Mouse (Mus musculus): ENCODE data around the gene Spns2. TPM values are rescaled to one million over a fixed set of nuclear protein-coding genes. Genes with fewer than 3 reads are reported as not detected.

The Spns2 gene
- polyA plus RNA-seq, 1 experiment from 2014 or later: 4.1 TPM

- WGBS (ENCODE audit: insufficient replicate concordance): 61% methylated on average over 10 of the region's 10 CpGs
Observed at GRCm38 (mm10) chr11:72504016-72504797, 14.5 kb upstream of the Spns2 start.

GRCm38 (mm10) chr11:72503501-72503921 lies 13.8 kb upstream of the Spns2 start:
- Histone ChIP-seq H3K4me3 (ENCODE audit: low read depth, low read length) (no peak overlapping the region), H3K9ac (replicated peaks) (no peak overlapping the region), H3K4me1 (ENCODE audit: insufficient read depth) (0 out of 2 replicates have a peak, but pooled peaks cover 3% of the 10 kb centered on the region), H3K4me2 (ENCODE audit: low read depth, low read length) (no peak overlapping the region), H3K27me3 (ENCODE audit: insufficient read depth, low read length) (no peaks in the 10 kb centered on the region), H3K9me3 (ENCODE audit: low read length) (no peaks in the 10 kb centered on the region), H3K36me3 (replicated peaks; ENCODE audit: insufficient read depth, low read length) (no peaks in the 10 kb centered on the region), H3K27ac (ENCODE audit: low read depth) (no peak overlapping the region)
- ATAC-seq: no peak
- 48% methylated on average over 5 of the region's 5 CpGs for WGBS (ENCODE audit: insufficient replicate concordance)
- no peak for TF ChIP-seq EP300 (IDR thresholded peaks at IDR 0.05; ENCODE audit: low read depth)
- TF ChIP-seq CTCF (IDR thresholded peaks at IDR 0.05; ENCODE audit: low read depth): no peak
- no peak for DNase-seq

More at GRCm38 (mm10) chr11:72504016-72504797, 14.5 kb upstream of the Spns2 start:
- ATAC-seq (no peak), DNase-seq (no peak)
- Histone ChIP-seq H3K4me3 (ENCODE audit: low read depth, low read length) (no peak overlapping the region), H3K9me3 (ENCODE audit: low read length) (no peaks in the 10 kb centered on the region), H3K27ac (ENCODE audit: low read depth) (no peak overlapping the region), H3K27me3 (ENCODE audit: insufficient read depth, low read length) (no peaks in the 10 kb centered on the region), H3K4me1 (ENCODE audit: insufficient read depth) (0 out of 2 replicates have a peak, but pooled peaks cover 3% of the 10 kb centered on the region), H3K36me3 (replicated peaks; ENCODE audit: insufficient read depth, low read length) (no peaks in the 10 kb centered on the region), H3K4me2 (ENCODE audit: low read depth, low read length) (no peak overlapping the region), H3K9ac (replicated peaks) (no peak overlapping the region)
- no peak for TF ChIP-seq CTCF (IDR thresholded peaks at IDR 0.05; ENCODE audit: low read depth)
- TF ChIP-seq EP300 (IDR thresholded peaks at IDR 0.05; ENCODE audit: low read depth): no peak

- WGBS (ENCODE audit: insufficient replicate concordance): 48% methylated on average over 8 of the region's 8 CpGs
- no peaks in the 10 kb centered on the region for H3K27me3 ChIP-seq (ENCODE audit: insufficient read depth, low read length)
- ATAC-seq (no peak), DNase-seq (no peak)
- no peaks in the 10 kb centered on the region for H3K36me3 ChIP-seq (replicated peaks; ENCODE audit: insufficient read depth, low read length)
- H3K9me3 ChIP-seq (ENCODE audit: low read length): no peaks in the 10 kb centered on the region
- no peak overlapping the region for H3K27ac ChIP-seq (ENCODE audit: low read depth)
- H3K9ac ChIP-seq (replicated peaks): no peak overlapping the region
- no peak for TF ChIP-seq EP300 (IDR thresholded peaks at IDR 0.05; ENCODE audit: low read depth)
- TF ChIP-seq CTCF (IDR thresholded peaks at IDR 0.05; ENCODE audit: low read depth): no peak
- H3K4me2 ChIP-seq (ENCODE audit: low read depth, low read length): no peak overlapping the region
- H3K4me1 ChIP-seq (ENCODE audit: insufficient read depth): 0 out of 2 replicates have a peak, but pooled peaks cover 3% of the 10 kb centered on the region
- no peak overlapping the region for H3K4me3 ChIP-seq (ENCODE audit: low read depth, low read length)
Observed at GRCm38 (mm10) chr11:72502236-72502635, 12.5 kb upstream of the Spns2 start.

GRCm38 (mm10) chr11:72501426-72502002 lies 11.8 kb upstream of the Spns2 start:
- WGBS (ENCODE audit: insufficient replicate concordance): 45% methylated on average over 5 of the region's 5 CpGs
- ATAC-seq: no peak
- peaks cover 9% of the 10 kb centered on the region for H3K4me1 ChIP-seq (ENCODE audit: insufficient read depth)
- H3K9me3 ChIP-seq (ENCODE audit: low read length): no peaks in the 10 kb centered on the region
- no peaks in the 10 kb centered on the region for H3K27me3 ChIP-seq (ENCODE audit: insufficient read depth, low read length)
- no peak overlapping the region for H3K27ac ChIP-seq (ENCODE audit: low read depth)
- DNase-seq: no peak
- no peaks in the 10 kb centered on the region for H3K36me3 ChIP-seq (replicated peaks; ENCODE audit: insufficient read depth, low read length)
- H3K9ac ChIP-seq (replicated peaks): no peak overlapping the region
- no peak overlapping the region for H3K4me2 ChIP-seq (ENCODE audit: low read depth, low read length)
- H3K4me3 ChIP-seq (ENCODE audit: low read depth, low read length): no peak overlapping the region
- TF ChIP-seq CTCF (IDR thresholded peaks at IDR 0.05; ENCODE audit: low read depth) (no peak), EP300 (IDR thresholded peaks at IDR 0.05; ENCODE audit: low read depth) (no peak)

GRCm38 (mm10) chr11:72500139-72500538 lies 10.4 kb upstream of the Spns2 start:
- 89% methylated on average over 4 of the region's 4 CpGs for WGBS (ENCODE audit: insufficient replicate concordance)

GRCm38 (mm10) chr11:72497367-72497766 lies 7.7 kb upstream of the Spns2 start:
- Histone ChIP-seq H3K4me2 (ENCODE audit: low read depth, low read length) (no peak overlapping the region), H3K36me3 (replicated peaks; ENCODE audit: insufficient read depth, low read length) (no peaks in the 10 kb centered on the region), H3K9ac (replicated peaks) (no peak overlapping the region), H3K27ac (ENCODE audit: low read depth) (no peak overlapping the region), H3K27me3 (ENCODE audit: insufficient read depth, low read length) (0 out of 2 replicates have a peak, but pooled peaks cover 2% of the 10 kb centered on the region), H3K4me1 (ENCODE audit: insufficient read depth) (peaks cover 10% of the 10 kb centered on the region), H3K9me3 (ENCODE audit: low read length) (no peaks in the 10 kb centered on the region), H3K4me3 (ENCODE audit: low read depth, low read length) (no peak overlapping the region)
- DNase-seq (no peak), ATAC-seq (no peak)
- TF ChIP-seq CTCF (IDR thresholded peaks at IDR 0.05; ENCODE audit: low read depth): no peak
- no peak for TF ChIP-seq EP300 (IDR thresholded peaks at IDR 0.05; ENCODE audit: low read depth)
- 64% methylated on average over 4 of the region's 4 CpGs for WGBS (ENCODE audit: insufficient replicate concordance)

More at GRCm38 (mm10) chr11:72500139-72500538, 10.4 kb upstream of the Spns2 start:
- no peak for TF ChIP-seq CTCF (IDR thresholded peaks at IDR 0.05; ENCODE audit: low read depth)
- TF ChIP-seq EP300 (IDR thresholded peaks at IDR 0.05; ENCODE audit: low read depth): no peak
- no peak for DNase-seq
- no peaks in the 10 kb centered on the region for H3K27me3 ChIP-seq (ENCODE audit: insufficient read depth, low read length)
- no peak for ATAC-seq
- H3K36me3 ChIP-seq (replicated peaks; ENCODE audit: insufficient read depth, low read length): no peaks in the 10 kb centered on the region
- no peak overlapping the region for H3K4me2 ChIP-seq (ENCODE audit: low read depth, low read length)
- peaks cover 13% of the 10 kb centered on the region for H3K4me1 ChIP-seq (ENCODE audit: insufficient read depth)
- H3K4me3 ChIP-seq (ENCODE audit: low read depth, low read length): no peak overlapping the region
- no peak overlapping the region for H3K27ac ChIP-seq (ENCODE audit: low read depth)
- H3K9me3 ChIP-seq (ENCODE audit: low read length): no peaks in the 10 kb centered on the region
- H3K9ac ChIP-seq (replicated peaks): no peak overlapping the region

Data from liver, postnatal 0 days (tissue).